Mouse (Mus musculus): ENCODE data around the gene Psmb1. TPM values are rescaled to one million over a fixed set of nuclear protein-coding genes. Genes with fewer than 3 reads are reported as not detected.

The Psmb1 gene
- polyA plus RNA-seq, 1 experiment from 2014 or later, result 195 TPM

- POLR2A ChIA-PET, result no interaction called here
- CTCF ChIA-PET, result no interaction called here
- H3K27me3 ChIP-seq, result no peaks in the 10 kb centered on the region
- no peak for TF ChIP-seq CTCF (IDR thresholded peaks at IDR 0.05)
- in situ Hi-C loops (cut with MboI; ENCODE audit: low pct_unique_long_range_greater_than_20kb), result no loop called here
- ATAC-seq (no peak), DNase-seq (ENCODE audit: low read depth, low spot score) (no peak)
Observed at GRCm38 (mm10) chr17:15434748-15435147, 64.8 kb downstream of the Psmb1 start.

- no peak for TF ChIP-seq CTCF (IDR thresholded peaks at IDR 0.05)
- ChIA-PET POLR2A (no interaction called here), CTCF (interaction anchor here (1.8 kb wide), 1 partner anchor 25 kb away, joined by 4 read pairs; no protein-coding TSS in a partner anchor)
- DNase-seq (ENCODE audit: low read depth, low spot score) (no peak), ATAC-seq (no peak)
- H3K27me3 ChIP-seq, result no peaks in the 10 kb centered on the region
- in situ Hi-C loops (cut with MboI; ENCODE audit: low pct_unique_long_range_greater_than_20kb), result no loop called here
Observed at GRCm38 (mm10) chr17:15432036-15432435, 67.5 kb downstream of the Psmb1 start.

- POLR2A ChIA-PET, result no interaction called here
- in situ Hi-C loops (cut with MboI; ENCODE audit: low pct_unique_long_range_greater_than_20kb), result no loop called here
- H3K27me3 ChIP-seq, result no peaks in the 10 kb centered on the region
- no peak for ATAC-seq
- no peak for TF ChIP-seq CTCF (IDR thresholded peaks at IDR 0.05)
- CTCF ChIA-PET, result no interaction called here
- no peak for DNase-seq (ENCODE audit: low read depth, low spot score)
Observed at GRCm38 (mm10) chr17:15431551-15431950, 68.0 kb downstream of the Psmb1 start.

GRCm38 (mm10) chr17:15431021-15431514 is 68.5 kb downstream of the Psmb1 start:
- CTCF ChIA-PET, result no interaction called here
- in situ Hi-C loops (cut with MboI; ENCODE audit: low pct_unique_long_range_greater_than_20kb), result no loop called here
- ATAC-seq, result no peak
- no peak for DNase-seq (ENCODE audit: low read depth, low spot score)
- POLR2A ChIA-PET, result no interaction called here
- no peak for TF ChIP-seq CTCF (IDR thresholded peaks at IDR 0.05)
- H3K27me3 ChIP-seq, result no peaks in the 10 kb centered on the region

GRCm38 (mm10) chr17:15429937-15430336 is 69.6 kb downstream of the Psmb1 start:
- no peaks in the 10 kb centered on the region for H3K27me3 ChIP-seq
- DNase-seq (ENCODE audit: low read depth, low spot score) (no peak), ATAC-seq (no peak)
- in situ Hi-C loops (cut with MboI; ENCODE audit: low pct_unique_long_range_greater_than_20kb), result no loop called here
- ChIA-PET CTCF (interaction anchor here (0.7 to 1.1 kb wide), 3 partner anchors 9 to 43 kb away, joined by 3 read pairs; no protein-coding TSS in a partner anchor), POLR2A (no interaction called here)
- no peak for TF ChIP-seq CTCF (IDR thresholded peaks at IDR 0.05)

GRCm38 (mm10) chr17:15429451-15429850 is 70.1 kb downstream of the Psmb1 start:
- no peak for TF ChIP-seq CTCF (IDR thresholded peaks at IDR 0.05)
- CTCF ChIA-PET, result interaction anchor here (1.1 kb wide), 2 partner anchors 10 to 44 kb away, joined by 3 read pairs; no protein-coding TSS in a partner anchor
- in situ Hi-C loops (cut with MboI; ENCODE audit: low pct_unique_long_range_greater_than_20kb), result no loop called here
- POLR2A ChIA-PET, result no interaction called here
- no peak for DNase-seq (ENCODE audit: low read depth, low spot score)
- ATAC-seq, result no peak
- H3K27me3 ChIP-seq, result no peaks in the 10 kb centered on the region

GRCm38 (mm10) chr17:15425931-15426330 is 73.6 kb downstream of the Psmb1 start:
- DNase-seq (ENCODE audit: low read depth, low spot score) (no peak), ATAC-seq (no peak)
- no peaks in the 10 kb centered on the region for H3K27me3 ChIP-seq
- POLR2A ChIA-PET, result no interaction called here
- in situ Hi-C loops (cut with MboI; ENCODE audit: low pct_unique_long_range_greater_than_20kb), result no loop called here
- CTCF ChIA-PET, result interaction anchor here (1.0 kb wide), 1 partner anchor 12 kb away, joined by 3 read pairs; no protein-coding TSS in a partner anchor
- TF ChIP-seq CTCF (IDR thresholded peaks at IDR 0.05), result no peak

Other genes with a start within 250 kb of the Psmb1 start
- 19.7 TPM for gene Dll1, start 122.9 kb downstream of the Psmb1 start, polyA plus RNA-seq (2021)
- gene Fam120b, start 103.5 kb downstream of the Psmb1 start, polyA plus RNA-seq (2021), result 31.4 TPM
- 47.7 TPM for gene Tbp, start 137 bp upstream of the Psmb1 start, polyA plus RNA-seq (2021)
- 59.4 TPM for gene Pdcd2, start 27.6 kb upstream of the Psmb1 start, polyA plus RNA-seq (2021)
- 7.7 TPM for gene Prdm9, start 64.6 kb upstream of the Psmb1 start, polyA plus RNA-seq (2021)
- 32.6 TPM for gene Chd1, start 205.2 kb upstream of the Psmb1 start, polyA plus RNA-seq (2021)